Comparison of ENCODE assay signal across 25 mouse cellular contexts in genomic region chr8:91424491-91425074, GRCm38 (mm10).
DNase-seq lines count a peak whose midpoint lies in the region; ATAC-seq and TF ChIP-seq lines count a peak whose summit lies in the region.
"Had no signal": no experiment of that assay in that cellular context is flagged by ENCODE, and none has a peak within 500 bp of the region (broad histone marks: within the 10 kb centered on the region; RNA-seq: fewer than 3 reads in every experiment).

No protein-coding gene starts in this region.

- intact Hi-C loops in heart, postnatal 14 days (cut with DNase I), result no loop called here

- H3ac ChIP-seq in myocyte (ENCODE audit: control insufficient read depth, insufficient read length), result no peak overlapping the region

- H3K4me1 ChIP-seq in heart, embryonic 10.5 days, result peaks cover 14% of the 10 kb centered on the region; the same call in 1 of the 2 replicates
- H3K4me1 ChIP-seq in heart, embryonic 15.5 days (replicated peaks), result peaks cover 15% of the 10 kb centered on the region
- H3K4me1 ChIP-seq: forebrain, embryonic 13.5 days; hindbrain, embryonic 13.5 days; limb, embryonic 12.5 days; lung, embryonic 15.5 days; midbrain, embryonic 10.5 days; midbrain, embryonic 15.5 days; stomach, embryonic 15.5 days had no signal

- WGBS in heart, embryonic 10.5 days, result 44% methylated on average over 5 of the region's 5 CpGs
- WGBS in heart, embryonic 15.5 days, result 40% methylated on average over 5 of the region's 5 CpGs

- H3K27ac ChIP-seq in heart, embryonic 10.5 days, result no peak overlapping the region
- H3K27ac ChIP-seq in heart, embryonic 15.5 days, result peak overlapping the region; percentile 74
- H3K27ac ChIP-seq: forebrain, embryonic 13.5 days; hindbrain, embryonic 13.5 days; limb, embryonic 12.5 days; liver, embryonic 15.5 days; lung, embryonic 15.5 days; midbrain, embryonic 10.5 days; midbrain, embryonic 15.5 days; stomach, embryonic 15.5 days had no signal

- H3K79me2 ChIP-seq in myocyte (ENCODE audit: control insufficient read depth, insufficient read depth), result peaks cover 18% of the 10 kb centered on the region

- H3K9me3 ChIP-seq in heart, embryonic 10.5 days, result no peaks in the 10 kb centered on the region
- no peaks in the 10 kb centered on the region for H3K9me3 ChIP-seq in heart, embryonic 15.5 days (replicated peaks)
- H3K9me3 ChIP-seq: forebrain, embryonic 13.5 days; hindbrain, embryonic 13.5 days; limb, embryonic 12.5 days; liver, embryonic 15.5 days; lung, embryonic 15.5 days; midbrain, embryonic 10.5 days; midbrain, embryonic 15.5 days; stomach, embryonic 15.5 days had no signal

- H3K36me3 ChIP-seq in heart, embryonic 10.5 days, result peaks cover 7% of the 10 kb centered on the region; the same call in 1 of the 2 replicates
- no peaks in the 10 kb centered on the region for H3K36me3 ChIP-seq in heart, embryonic 15.5 days
- H3K36me3 ChIP-seq in myocyte (ENCODE audit: control insufficient read depth, insufficient read depth), result no peaks in the 10 kb centered on the region
- H3K36me3 ChIP-seq: lung, embryonic 15.5 days; midbrain, embryonic 15.5 days; stomach, embryonic 15.5 days had no signal

- no peaks in the 10 kb centered on the region for H3K27me3 ChIP-seq in heart, embryonic 10.5 days (ENCODE audit: insufficient read depth, poor library complexity, severe bottlenecking)
- H3K27me3 ChIP-seq in heart, embryonic 15.5 days, result no peaks in the 10 kb centered on the region
- no peaks in the 10 kb centered on the region for H3K27me3 ChIP-seq in myocyte (ENCODE audit: control insufficient read depth, insufficient read depth, insufficient read length)
- H3K27me3 ChIP-seq: forebrain, embryonic 13.5 days; hindbrain, embryonic 13.5 days; limb, embryonic 12.5 days; liver, embryonic 15.5 days; lung, embryonic 15.5 days; midbrain, embryonic 15.5 days; stomach, embryonic 15.5 days had no signal

- H3K4me3 ChIP-seq in heart, embryonic 10.5 days, result no peak overlapping the region
- H3K4me3 ChIP-seq in heart, embryonic 15.5 days, result no peak overlapping the region
- no peak overlapping the region for H3K4me3 ChIP-seq in myocyte
- H3K4me3 ChIP-seq: forebrain, embryonic 13.5 days; hindbrain, embryonic 13.5 days; limb, embryonic 12.5 days; liver, embryonic 15.5 days; lung, embryonic 15.5 days; midbrain, embryonic 10.5 days; midbrain, embryonic 15.5 days; stomach, embryonic 15.5 days had no signal

- no peak overlapping the region for H3K9ac ChIP-seq in heart, embryonic 15.5 days
- H3K9ac ChIP-seq: forebrain, embryonic 13.5 days; hindbrain, embryonic 13.5 days; limb, embryonic 12.5 days; liver, embryonic 15.5 days; lung, embryonic 15.5 days; midbrain, embryonic 15.5 days; stomach, embryonic 15.5 days had no signal

- no peak for TF ChIP-seq POLR2A in myocyte (IDR thresholded peaks at IDR 0.05; ENCODE audit: insufficient read length, low read depth)

- DNase-seq in heart, embryonic 10.5 days (ENCODE audit: low spot score), result peak; percentile 57
- DNase-seq in heart, postnatal 14 days, result no peak
- DNase-seq in heart, postnatal 4 days, result no peak
- peak; percentile 81 for DNase-seq in Muller cell, postnatal 12 days (ENCODE audit: inconsistent ontology term)
- no peak for DNase-seq in layer of hippocampus, adult 9-11 months
- DNase-seq in frontal cortex, postnatal 14 days (ENCODE audit: low spot score in 2 of 2), result no peak
- DNase-seq: adrenal gland, adult 8-10 months; cerebellum, adult 2 months; cerebellum, postnatal 14 days; gastrocnemius, postnatal 36 days; kidney, adult 9 months; kidney, postnatal 10 days; right cerebral cortex, postnatal 14 days; thymus, postnatal 14 days had no signal

- no peak overlapping the region for H3K4me2 ChIP-seq in heart, embryonic 15.5 days
- peak overlapping the region; percentile 26 for H3K4me2 ChIP-seq in myocyte (ENCODE audit: low read depth)
- H3K4me2 ChIP-seq: forebrain, embryonic 13.5 days; hindbrain, embryonic 13.5 days; limb, embryonic 12.5 days; liver, embryonic 15.5 days; lung, embryonic 15.5 days; midbrain, embryonic 15.5 days; stomach, embryonic 15.5 days had no signal

- ATAC-seq in heart, embryonic 15.5 days (replicated peaks; ENCODE audit: insufficient number of reproducible peaks, insufficient read depth, low FRiP score, low read depth), result no peak
- ATAC-seq: forebrain, embryonic 13.5 days; intestine, postnatal 0 days; midbrain, embryonic 15.5 days had no signal

TF ChIP-seq in myocyte, 11 proteins besides CTCF, POLR2A, EP300 and RAD21:
- no peak for TF ChIP-seq TCF3 (IDR thresholded peaks at IDR 0.05; ENCODE audit: insufficient read length, low read depth)
- no peak for TF ChIP-seq SRF (IDR thresholded peaks at IDR 0.05; ENCODE audit: control insufficient read depth, insufficient read length, low read depth)
- TF ChIP-seq USF1 (IDR thresholded peaks at IDR 0.05; ENCODE audit: low read depth), result no peak
- peak in 2 of 3 experiments; percentile 64 to 94 for TF ChIP-seq MYOG (IDR thresholded peaks at IDR 0.05; ENCODE audit: control insufficient read depth in 1 of 3, insufficient read depth in 1 of 3, insufficient read length in 2 of 3, low read depth in 2 of 3)
- TF ChIP-seq MAX (IDR thresholded peaks at IDR 0.05; ENCODE audit: low read depth), result no peak
- peak; percentile 82 for TF ChIP-seq TCF12 (IDR thresholded peaks at IDR 0.05; ENCODE audit: insufficient read depth, poor library complexity, severe bottlenecking)
- no peak for TF ChIP-seq CEBPB (IDR thresholded peaks at IDR 0.05; ENCODE audit: insufficient read depth, poor library complexity, severe bottlenecking)
- TF ChIP-seq MYOD1 (IDR thresholded peaks at IDR 0.05; ENCODE audit: control insufficient read depth in 1 of 3, insufficient read length in 2 of 3, low read depth in 2 of 3), result peak; percentile 43 to 80 (median 78)
TF ChIP-seq in myocyte: peak in this region for 3.

Comparison
In these comparisons a context has a peak if more than half of its experiments do, and no peak if none do; other contexts are left out.
1. DNase-seq: peak in heart, embryonic 10.5 days (single experiment) and Muller cell, postnatal 12 days (single experiment); none in heart, postnatal 14 days (0 of 2), heart, postnatal 4 days (single experiment), layer of hippocampus, adult 9-11 months (single experiment) and frontal cortex, postnatal 14 days (0 of 2).